In the genomic region with DNA sequence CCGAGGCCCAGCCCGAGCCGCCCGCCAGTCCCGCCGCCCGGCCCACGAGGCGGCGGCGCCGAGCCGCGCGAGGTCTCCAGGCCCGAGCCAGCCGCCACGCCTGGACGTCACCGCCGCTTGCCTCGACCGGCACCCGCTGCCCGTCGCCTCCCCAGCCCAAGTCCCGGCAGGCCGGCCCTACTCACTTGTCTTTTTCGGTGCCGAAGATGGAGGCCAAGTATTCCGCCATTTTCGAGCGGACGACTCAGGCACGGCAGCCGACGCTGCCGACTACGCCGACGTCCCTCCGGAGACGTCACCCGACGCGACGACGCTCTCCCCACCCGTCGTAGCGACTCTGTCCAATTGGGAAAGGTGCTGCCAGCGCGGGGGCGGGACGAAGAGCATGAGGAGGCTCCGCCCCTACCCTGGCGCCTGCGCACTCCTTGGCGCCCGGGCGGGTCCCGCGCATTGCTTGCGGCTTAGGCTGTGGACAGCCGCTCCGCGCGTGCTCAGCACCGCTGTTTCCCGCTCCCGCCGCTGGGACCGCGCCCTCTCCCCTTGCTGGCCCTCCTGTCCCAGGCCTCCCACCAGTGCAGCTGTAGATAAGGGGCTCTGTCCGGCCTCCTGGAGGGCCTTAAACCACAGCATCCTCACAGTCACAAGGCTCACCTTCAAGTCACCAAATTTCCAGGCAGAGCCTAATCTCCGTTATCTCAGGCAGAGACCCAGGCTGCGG, we compare ENCODE assay signal across 8 mouse cellular contexts. TPM values are rescaled to one million over a fixed set of nuclear protein-coding genes. Genes with fewer than 3 reads are reported as not detected.
A peak's percentile ranks its signal among the peaks of the same experiment; 100 is the strongest.
DNase-seq lines count a peak whose midpoint lies in the region; ATAC-seq lines count a peak whose summit lies in the region.

A gene (minus strand): TSS at position 425 of the 718 bp plus-strand sequence.

- H3K9me3 ChIP-seq in hindbrain, embryonic 12.5 days (replicated peaks), result no peaks in the 10 kb centered on the region

- H3K4me3 ChIP-seq in hindbrain, embryonic 12.5 days, result peak within 1 kb of the TSS; percentile 83

- peak; percentile 99 for ATAC-seq in hindbrain, embryonic 12.5 days (ENCODE audit: low FRiP score)

- H3K9ac ChIP-seq in hindbrain, embryonic 12.5 days, result peak within 1 kb of the TSS; percentile 98

- H3K27ac ChIP-seq in hindbrain, embryonic 12.5 days, result peak within 1 kb of the TSS; percentile 90

- WGBS in hindbrain, embryonic 12.5 days, result under 1% methylated on average over 61 of the region's 77 CpGs

- no peaks in the 10 kb centered on the region for H3K27me3 ChIP-seq in hindbrain, embryonic 12.5 days

- peak within 1 kb of the TSS; percentile 64 for H3K4me2 ChIP-seq in hindbrain, embryonic 12.5 days (replicated peaks)

- H3K4me1 ChIP-seq in hindbrain, embryonic 12.5 days, result peaks cover 17% of the 10 kb centered on the region

- peaks cover 15% of the 10 kb centered on the region for H3K36me3 ChIP-seq in hindbrain, embryonic 12.5 days

- peak; percentile 100 for DNase-seq in NIH3T3 (ENCODE audit: low read depth)
- DNase-seq in cerebellum, postnatal 10 days, result peak; percentile 99
- peak; percentile 97 to 98 for DNase-seq in frontal cortex, postnatal 10 days (ENCODE audit: low spot score in 2 of 2)
- DNase-seq in layer of hippocampus, postnatal 14 days (ENCODE audit: low spot score in 2 of 2), result peak; percentile 99
- peak; percentile 98 for DNase-seq in lung, postnatal 14 days
- peak; percentile 96 for DNase-seq in retina, adult 2 months (ENCODE audit: low read depth, low spot score)
- DNase-seq in thymus, postnatal 36 days, result peak; percentile 96 to 97

RNA-seq across cellular contexts. Expression of the gene that starts here (rescaled TPM):
- 293 and 303 TPM in 2 replicates for polyA plus RNA-seq in hindbrain, embryonic 12.5 days (2016; fragmentation: Nextera tagmentation; extraction: Ambion mirVana)
- 100 to 1,000 TPM; 112 to 130 TPM for total RNA-seq in layer of hippocampus, postnatal 14 days (2021)

Comparison
In these comparisons a context has a peak if more than half of its experiments do, and no peak if none do; other contexts are left out.
1. Peak in every context shown above with its lines: DNase-seq, ATAC-seq, H3K4me3 ChIP-seq and H3K27ac ChIP-seq.